Mouse (Mus musculus) embryonic fibroblast, embryonic 13.5 days (primary cell): ENCODE results near the gene B3gnt3.

Source experiments
- CTCF ChIP-seq: IDR thresholded peaks from 2 replicates; pipeline ENCODE4 v1.5.1; 2011; ENCODE audit warnings: mild to moderate bottlenecking, control low read depth, low read length, moderate library complexity, borderline replicate concordance; ENCODE audit not compliant: insufficient read depth
- POLR2A ChIP-seq: IDR thresholded peaks from 2 replicates; pipeline ENCODE4 v1.6.1; 2011; ENCODE audit warnings: low read depth, mild to moderate bottlenecking, control low read depth, low read length, moderate library complexity

DNA sequence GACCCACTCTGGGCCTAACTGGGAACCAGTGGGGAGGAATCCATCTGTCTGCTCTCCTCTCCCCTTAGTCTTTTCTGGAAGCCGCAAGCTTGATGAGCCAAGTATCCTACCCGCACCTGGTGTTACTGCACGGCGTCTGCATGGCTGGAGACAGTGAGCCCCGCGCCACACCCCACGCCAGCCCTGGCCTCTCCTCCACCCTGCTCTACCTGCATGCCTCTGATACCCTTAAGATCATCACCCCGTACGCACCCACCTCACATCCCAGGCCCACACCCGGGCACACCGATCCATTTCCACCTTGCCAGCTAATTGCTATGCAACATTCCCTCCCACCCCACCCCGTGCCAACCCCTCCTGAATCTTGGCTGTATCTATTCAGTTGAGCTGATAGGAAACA, 18.8 kb downstream of the B3gnt3 start:
- TF ChIP-seq CTCF (no peak), POLR2A (no peak)
